Mouse (Mus musculus) spleen, adult 2 months (tissue): Measurements from ENCODE around the gene Atxn1.

Experiments
- CTCF ChIP-seq: fragments of 200-500 bp; IDR thresholded peaks from 2 replicates; pipeline ENCODE4 v1.5.1; 2011; ENCODE audit warnings: mild to moderate bottlenecking, inconsistent platforms; ENCODE audit not compliant: insufficient read depth, insufficient read length, insufficient replicate concordance; ENCODE audit errors: extremely low read depth
- POLR2A ChIP-seq: fragments of 200-500 bp; IDR thresholded peaks from 2 replicates; pipeline ENCODE4 v1.6.1; 2011; ENCODE audit warnings: low read depth, low read length, inconsistent platforms

- TF ChIP-seq CTCF (no peak), POLR2A (no peak)
These were observed 42.3 kb downstream of the Atxn1 start for GRCm38 (mm10) chr13:45922467-45922866.
